Mouse (Mus musculus): ENCODE measurements around the gene Fam168b. TPM values are rescaled to one million over a fixed set of nuclear protein-coding genes. Genes with fewer than 3 reads are reported as not detected.

Fam168b gene
- polyA plus RNA-seq, 1 experiment from 2014 or later: 112 TPM

DNA sequence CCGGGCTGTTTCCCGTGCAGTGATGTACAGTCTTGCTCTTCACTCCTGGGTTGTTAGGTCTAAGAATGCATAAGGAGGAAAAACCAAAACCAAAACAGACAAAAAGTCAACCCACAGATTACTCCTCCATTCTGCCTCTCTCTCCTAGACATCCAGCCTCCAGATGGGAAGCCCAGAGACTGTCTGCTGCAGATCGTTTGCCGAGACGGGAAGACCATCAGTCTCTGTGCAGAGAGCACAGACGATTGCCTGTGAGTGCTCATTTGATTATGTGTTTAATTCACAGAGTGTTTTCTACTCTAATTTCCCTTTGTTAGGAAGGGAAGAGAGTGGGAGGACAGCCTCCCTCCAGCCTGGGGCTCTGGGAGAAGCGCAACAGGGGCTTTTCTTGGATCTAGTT is 20.5 kb upstream of the Fam168b start:
- Histone ChIP-seq H3K36me3 (replicated peaks) (peaks cover 41% of the 10 kb centered on the region), H3K27me3 (ENCODE audit: poor library complexity, severe bottlenecking) (no peaks in the 10 kb centered on the region), H3K4me3 (no peak overlapping the region), H3K9me3 (no peaks in the 10 kb centered on the region), H3K4me1 (no peaks in the 10 kb centered on the region), H3K27ac (no peak overlapping the region)
- WGBS: 94% methylated on average over 7 of the region's 7 CpGs
- DNase-seq (ENCODE audit: extremely low spot score, low spot score): no peak

DNA sequence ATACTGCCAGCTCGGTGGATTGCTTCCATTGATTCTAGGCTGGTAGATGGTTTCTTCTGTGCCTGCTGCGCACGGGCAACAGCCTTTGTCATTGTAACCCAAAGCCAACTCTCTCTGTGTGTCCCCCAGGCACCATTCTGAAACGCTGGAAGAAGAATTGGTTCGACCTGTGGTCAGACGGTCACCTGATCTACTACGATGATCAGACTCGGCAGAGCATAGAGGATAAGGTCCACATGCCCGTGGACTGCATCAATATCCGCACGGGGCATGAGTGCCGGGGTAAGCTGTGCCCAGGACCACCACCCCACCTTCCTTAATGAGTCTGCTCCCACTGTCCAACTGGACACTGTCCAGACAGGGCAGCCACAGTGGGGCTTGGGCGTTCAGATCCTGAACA is 20.0 kb upstream of the Fam168b start:
- no peaks in the 10 kb centered on the region for H3K4me1 ChIP-seq
- DNase-seq (ENCODE audit: extremely low spot score, low spot score): no peak
- WGBS: 93% methylated on average over 13 of the region's 13 CpGs
- H3K27me3 ChIP-seq (ENCODE audit: poor library complexity, severe bottlenecking): no peaks in the 10 kb centered on the region
- no peaks in the 10 kb centered on the region for H3K9me3 ChIP-seq
- H3K36me3 ChIP-seq (replicated peaks): peaks cover 36% of the 10 kb centered on the region
- no peak overlapping the region for H3K4me3 ChIP-seq
- no peak overlapping the region for H3K27ac ChIP-seq

DNA sequence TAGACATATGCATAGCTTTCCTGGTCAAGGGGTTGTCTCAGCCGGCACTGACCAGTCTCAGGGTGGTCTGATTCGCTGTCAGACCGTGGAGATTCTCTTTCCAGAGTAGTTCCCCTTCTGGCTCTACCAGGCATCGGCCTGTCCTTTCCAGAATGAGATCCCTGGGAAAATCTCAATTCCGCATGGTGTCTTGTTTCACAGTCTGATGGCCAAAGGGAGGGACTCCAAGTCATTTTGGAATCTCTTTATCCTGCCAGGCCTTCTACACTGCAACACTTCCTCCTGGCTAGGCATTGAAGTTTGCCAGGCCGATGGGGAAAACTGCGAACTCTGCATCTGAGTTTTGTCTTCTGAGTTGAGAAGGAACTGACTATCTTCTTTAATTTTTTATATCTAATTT is 17.3 kb upstream of the Fam168b start:
- Histone ChIP-seq H3K9me3 (no peaks in the 10 kb centered on the region), H3K4me3 (no peak overlapping the region), H3K27ac (no peak overlapping the region), H3K4me1 (no peaks in the 10 kb centered on the region), H3K27me3 (ENCODE audit: poor library complexity, severe bottlenecking) (no peaks in the 10 kb centered on the region), H3K36me3 (replicated peaks) (peaks cover 35% of the 10 kb centered on the region)
- no peak for DNase-seq (ENCODE audit: extremely low spot score, low spot score)
- 91% methylated on average over 7 of the region's 7 CpGs for WGBS

DNA sequence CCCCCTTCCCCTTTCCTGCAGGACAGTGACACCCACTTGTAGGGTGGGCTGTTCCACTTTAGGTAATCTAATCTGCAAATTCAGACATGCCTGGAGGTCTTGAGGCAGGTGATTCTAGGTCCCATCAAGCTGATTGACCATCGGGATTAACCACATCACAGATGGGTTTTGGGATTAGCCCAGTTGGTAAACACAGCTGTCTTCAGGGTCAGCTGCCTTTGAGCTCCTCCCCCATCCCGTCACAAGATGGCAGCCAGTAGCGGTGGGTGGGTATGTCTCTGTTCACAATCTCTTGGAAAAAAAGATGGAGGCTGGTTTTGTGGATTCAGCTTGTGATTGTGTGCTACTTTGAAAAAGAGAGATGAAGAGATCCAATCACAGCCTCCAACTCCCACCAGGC is 16.9 kb upstream of the Fam168b start:
- no peaks in the 10 kb centered on the region for H3K9me3 ChIP-seq
- no peak overlapping the region for H3K27ac ChIP-seq
- H3K4me3 ChIP-seq: no peak overlapping the region
- 93% methylated on average over 3 of the region's 3 CpGs for WGBS
- H3K36me3 ChIP-seq (replicated peaks): peaks cover 30% of the 10 kb centered on the region
- H3K27me3 ChIP-seq (ENCODE audit: poor library complexity, severe bottlenecking): no peaks in the 10 kb centered on the region
- DNase-seq (ENCODE audit: extremely low spot score, low spot score): no peak
- no peaks in the 10 kb centered on the region for H3K4me1 ChIP-seq

DNA sequence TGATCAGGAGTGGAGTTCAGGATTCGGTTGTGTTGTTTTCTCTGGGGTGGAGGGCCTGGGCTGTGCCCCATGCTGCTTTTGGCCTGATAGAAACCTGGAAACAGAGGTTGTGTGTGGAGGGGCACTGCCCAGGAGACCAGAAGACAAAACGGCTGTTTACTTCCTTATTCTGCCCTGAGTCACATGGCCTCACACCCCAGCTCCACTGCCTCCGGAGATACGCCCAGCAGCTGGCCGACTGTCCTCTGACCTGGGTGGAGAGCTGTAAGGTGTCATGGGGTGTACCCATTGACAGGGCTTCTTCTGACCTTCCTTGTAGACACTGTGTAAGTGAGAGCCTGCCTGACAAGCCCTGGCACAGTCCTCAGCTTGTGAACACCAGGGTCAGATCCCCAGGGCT is 15.8 kb upstream of the Fam168b start:
- no peaks in the 10 kb centered on the region for H3K27me3 ChIP-seq (ENCODE audit: poor library complexity, severe bottlenecking)
- H3K4me1 ChIP-seq: no peaks in the 10 kb centered on the region
- no peak overlapping the region for H3K27ac ChIP-seq
- WGBS: 91% methylated on average over 5 of the region's 5 CpGs
- DNase-seq (ENCODE audit: extremely low spot score, low spot score): no peak
- peaks cover 19% of the 10 kb centered on the region for H3K36me3 ChIP-seq (replicated peaks)
- H3K9me3 ChIP-seq: no peaks in the 10 kb centered on the region
- H3K4me3 ChIP-seq: no peak overlapping the region

DNA sequence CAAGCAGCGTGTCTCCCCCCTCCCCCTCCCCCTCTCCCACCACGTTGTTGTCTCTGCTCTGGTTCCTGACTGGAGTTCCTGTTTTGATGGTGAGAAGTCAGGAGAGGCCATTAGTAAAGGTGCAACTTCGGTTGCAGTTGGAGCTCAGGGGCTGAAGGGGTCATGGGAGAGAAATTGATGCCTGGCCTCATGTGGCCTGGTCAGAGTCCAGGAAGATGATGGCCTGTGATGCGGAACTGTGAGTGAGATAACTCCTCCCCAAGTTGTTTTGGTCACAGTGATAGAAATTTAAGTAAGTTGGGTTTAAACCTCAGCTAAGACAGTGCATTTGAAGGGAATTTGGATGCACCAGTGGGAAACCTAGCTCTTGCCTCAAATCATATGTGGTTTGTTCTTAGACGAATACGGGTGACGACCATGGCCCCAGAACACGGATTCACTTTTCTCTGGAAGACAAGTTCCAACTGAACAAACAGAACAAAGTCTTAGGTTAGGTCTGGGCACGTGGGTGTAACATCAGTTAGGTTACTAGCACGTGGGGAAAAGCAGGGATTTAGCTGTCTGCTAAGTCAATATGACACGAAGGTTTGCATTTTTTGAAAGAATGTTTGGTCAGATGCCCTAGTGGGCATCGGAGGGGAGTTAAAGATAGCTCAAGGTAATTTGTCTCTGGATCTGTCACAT is 12.3 kb upstream of the Fam168b start:
- no peak for DNase-seq (ENCODE audit: extremely low spot score, low spot score)
- 82% methylated on average over 12 of the region's 12 CpGs for WGBS

DNA sequence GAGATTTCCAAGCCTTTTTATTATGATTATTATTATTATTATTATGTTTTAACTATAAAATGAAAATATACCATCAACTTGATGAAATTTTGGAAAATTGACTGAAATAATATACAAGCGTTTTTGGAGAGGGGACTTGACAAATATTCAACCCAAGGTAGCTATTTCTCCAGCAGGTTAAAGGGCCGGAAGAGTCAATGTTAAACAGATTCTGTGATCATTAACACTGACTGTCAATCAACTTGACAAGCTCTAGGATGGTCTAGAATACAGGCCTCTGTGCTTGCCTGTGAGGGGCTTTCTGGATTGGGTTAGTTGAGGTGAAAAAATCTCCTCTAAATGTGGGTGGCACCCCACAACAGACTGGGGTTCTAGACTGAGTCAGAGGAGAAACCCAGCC is 10.9 kb upstream of the Fam168b start:
- no peak overlapping the region for H3K27ac ChIP-seq
- H3K9me3 ChIP-seq: no peaks in the 10 kb centered on the region
- H3K36me3 ChIP-seq (replicated peaks): no peaks in the 10 kb centered on the region
- no peak overlapping the region for H3K4me3 ChIP-seq
- peaks cover 18% of the 10 kb centered on the region for H3K4me1 ChIP-seq
- 91% methylated on average over 2 of the region's 2 CpGs for whole genome bisulfite sequencing
- no peak for DNase-seq (ENCODE audit: extremely low spot score, low spot score)
- H3K27me3 ChIP-seq (ENCODE audit: poor library complexity, severe bottlenecking): no peaks in the 10 kb centered on the region

More for the DNA sequence above, 12.3 kb upstream of the Fam168b start:
- no peak overlapping the region for H3K4me3 ChIP-seq
- no peaks in the 10 kb centered on the region for H3K9me3 ChIP-seq
- H3K36me3 ChIP-seq (replicated peaks): no peaks in the 10 kb centered on the region
- H3K4me1 ChIP-seq: peaks cover 8% of the 10 kb centered on the region
- no peaks in the 10 kb centered on the region for H3K27me3 ChIP-seq (ENCODE audit: poor library complexity, severe bottlenecking)
- no peak overlapping the region for H3K27ac ChIP-seq

DNA sequence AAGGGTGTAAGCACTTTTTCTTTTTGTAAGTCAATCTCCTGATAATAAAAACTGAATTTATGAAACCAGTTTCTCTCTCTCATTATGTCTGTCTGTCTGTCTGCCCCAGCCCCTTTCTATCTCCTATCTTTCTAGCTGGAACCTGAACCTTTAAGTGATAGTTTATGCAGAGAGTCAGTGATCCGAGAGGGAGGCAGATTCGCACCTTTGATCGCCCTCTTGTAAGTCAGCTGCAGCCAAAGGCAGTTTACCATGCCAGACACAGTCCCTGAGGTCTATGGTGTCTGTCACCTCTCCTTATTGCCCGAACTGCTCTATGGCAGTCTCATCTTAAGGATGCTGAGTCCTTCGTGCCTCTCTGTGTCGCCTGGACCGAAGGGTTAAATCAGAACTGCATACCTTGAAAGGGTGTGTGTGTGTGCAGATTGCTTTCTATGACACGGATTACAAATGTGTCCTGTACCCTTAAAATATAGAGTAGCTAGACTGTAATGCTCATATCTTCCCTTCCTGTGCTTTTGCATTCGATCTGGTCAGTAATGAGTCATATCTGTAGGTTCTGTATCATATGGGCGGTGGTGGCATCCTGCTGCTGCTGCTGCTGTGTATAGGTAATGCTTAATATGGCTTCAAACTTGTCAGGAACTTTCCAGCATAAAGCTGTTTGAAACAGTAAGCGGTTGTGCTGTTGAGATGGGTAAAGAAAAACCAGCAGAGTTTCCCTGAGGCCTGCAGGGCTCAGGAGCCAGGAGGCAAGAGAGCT is 9.4 kb upstream of the Fam168b start:
- Histone ChIP-seq H3K9me3 (no peaks in the 10 kb centered on the region), H3K27ac (no peak overlapping the region), H3K27me3 (ENCODE audit: poor library complexity, severe bottlenecking) (no peaks in the 10 kb centered on the region), H3K36me3 (replicated peaks) (no peaks in the 10 kb centered on the region), H3K4me3 (no peak overlapping the region), H3K4me1 (peaks cover 18% of the 10 kb centered on the region)
- no peak for DNase-seq (ENCODE audit: extremely low spot score, low spot score)
- WGBS: 90% methylated on average over 11 of the region's 11 CpGs

DNA sequence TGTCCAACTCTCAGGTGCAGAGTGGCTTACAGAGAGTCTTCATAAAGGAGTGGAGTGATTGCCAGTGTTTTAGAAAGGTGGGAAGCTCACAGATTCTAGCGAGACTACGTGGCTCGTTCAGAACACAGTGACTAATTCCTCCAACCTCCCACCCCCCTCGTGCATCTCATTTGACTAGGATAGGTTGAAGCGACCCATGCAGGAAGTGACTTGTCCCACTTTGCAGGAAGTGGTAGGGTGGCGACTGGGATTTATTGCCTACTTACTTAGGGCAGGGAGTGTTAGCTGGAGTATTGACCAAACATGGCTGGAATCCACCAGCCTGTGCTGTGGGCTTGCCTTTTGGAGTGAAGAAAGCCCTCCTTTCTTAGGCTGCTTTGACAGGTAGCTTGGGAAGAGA is 8.7 kb upstream of the Fam168b start:
- Histone ChIP-seq H3K4me3 (no peak overlapping the region), H3K36me3 (replicated peaks) (no peaks in the 10 kb centered on the region), H3K27me3 (ENCODE audit: poor library complexity, severe bottlenecking) (no peaks in the 10 kb centered on the region), H3K4me1 (peaks cover 18% of the 10 kb centered on the region), H3K27ac (no peak overlapping the region), H3K9me3 (no peaks in the 10 kb centered on the region)
- WGBS: 75% methylated on average over 6 of the region's 6 CpGs
- DNase-seq (ENCODE audit: extremely low spot score, low spot score): no peak

DNA sequence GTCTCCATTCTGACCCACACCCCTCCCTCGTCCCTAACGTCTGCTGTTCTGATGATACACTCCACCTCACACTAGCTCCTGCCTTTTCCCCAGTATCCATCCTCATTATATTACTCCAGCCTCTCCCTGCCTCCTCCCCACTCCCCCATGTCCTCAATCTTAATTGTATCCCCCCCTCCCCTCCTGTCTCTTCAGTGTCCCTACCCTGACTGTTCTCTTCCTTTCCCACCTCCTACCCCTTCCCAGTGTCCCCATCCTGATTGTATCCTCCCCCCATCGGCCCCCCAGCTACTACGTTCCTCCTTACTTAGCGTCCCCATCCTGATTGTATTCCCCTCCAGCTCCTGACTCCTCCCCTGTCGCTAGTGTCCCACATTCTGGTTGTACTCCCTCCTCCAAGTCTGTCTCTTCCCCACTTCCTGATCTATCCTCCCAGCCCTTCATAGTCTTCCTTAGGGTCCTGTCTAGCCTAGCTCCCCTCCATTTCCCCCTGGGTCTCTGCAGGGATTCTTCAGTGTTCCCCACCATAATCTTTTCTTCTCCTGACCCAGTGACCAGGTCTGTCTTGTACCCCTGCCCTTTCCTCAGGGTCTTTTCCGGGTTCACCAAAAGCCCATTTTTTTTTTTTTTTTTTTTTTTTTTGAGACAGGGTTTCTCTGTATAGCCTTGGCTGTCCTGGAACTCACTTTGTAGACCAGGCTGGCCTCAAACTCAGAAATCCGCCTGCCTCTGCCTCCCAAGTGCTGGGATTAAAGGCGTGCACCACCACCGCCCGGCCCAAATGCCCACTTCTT is 7.7 kb upstream of the Fam168b start:
- 57% methylated on average over 9 of the region's 11 CpGs for WGBS
- no peak for DNase-seq (ENCODE audit: extremely low spot score, low spot score)
- H3K27me3 ChIP-seq (ENCODE audit: poor library complexity, severe bottlenecking): no peaks in the 10 kb centered on the region
- H3K9me3 ChIP-seq: no peaks in the 10 kb centered on the region
- H3K27ac ChIP-seq: peak overlapping the region; percentile 89
- H3K4me3 ChIP-seq: peak overlapping the region; percentile 82
- peaks cover 18% of the 10 kb centered on the region for H3K4me1 ChIP-seq
- H3K36me3 ChIP-seq (replicated peaks): no peaks in the 10 kb centered on the region

DNA sequence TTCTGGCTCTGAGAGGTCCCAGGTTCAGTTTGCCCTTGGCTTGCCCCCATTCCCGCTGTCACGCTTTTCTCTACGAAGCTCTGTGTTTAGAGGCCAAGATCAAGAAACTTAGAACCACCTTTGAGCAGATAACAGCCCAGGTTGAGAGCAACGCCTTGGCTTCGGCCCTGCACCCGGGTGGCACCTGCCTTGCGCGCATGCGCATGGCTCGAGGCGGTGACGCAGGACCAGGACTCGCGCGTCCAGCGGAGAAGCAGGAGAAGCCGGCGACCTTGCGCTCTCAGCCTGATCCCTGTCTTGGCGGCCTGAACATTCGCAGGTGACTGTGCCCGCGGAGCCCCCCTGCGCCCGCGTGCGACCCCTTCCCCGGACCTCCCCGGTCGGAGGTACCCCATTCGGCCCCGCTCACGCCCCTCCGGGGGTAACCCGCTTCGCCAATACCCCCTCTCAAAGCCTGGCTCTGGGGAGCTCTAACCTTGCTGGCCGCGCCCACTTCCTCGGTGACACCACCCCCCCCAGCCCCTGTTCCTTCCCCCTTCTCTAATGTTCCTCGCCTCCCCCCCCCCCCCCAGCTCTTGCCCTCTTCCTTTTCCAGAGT is 7.0 kb upstream of the Fam168b start, which contains the start of gene Plekhb2:
Plekhb2 (plus strand) TSS at position 232 of the 598 bp plus-strand sequence.
- Histone ChIP-seq H3K9me3 (no peaks in the 10 kb centered on the region), H3K27ac (peak within 1 kb of the TSS; percentile 89), H3K4me1 (peaks cover 18% of the 10 kb centered on the region), H3K36me3 (replicated peaks) (no peaks in the 10 kb centered on the region), H3K27me3 (ENCODE audit: poor library complexity, severe bottlenecking) (no peaks in the 10 kb centered on the region), H3K4me3 (peak within 1 kb of the TSS; percentile 82)
- peak; percentile 86 for DNase-seq (ENCODE audit: extremely low spot score, low spot score)
- WGBS: under 1% methylated on average over 36 of the region's 40 CpGs

DNA sequence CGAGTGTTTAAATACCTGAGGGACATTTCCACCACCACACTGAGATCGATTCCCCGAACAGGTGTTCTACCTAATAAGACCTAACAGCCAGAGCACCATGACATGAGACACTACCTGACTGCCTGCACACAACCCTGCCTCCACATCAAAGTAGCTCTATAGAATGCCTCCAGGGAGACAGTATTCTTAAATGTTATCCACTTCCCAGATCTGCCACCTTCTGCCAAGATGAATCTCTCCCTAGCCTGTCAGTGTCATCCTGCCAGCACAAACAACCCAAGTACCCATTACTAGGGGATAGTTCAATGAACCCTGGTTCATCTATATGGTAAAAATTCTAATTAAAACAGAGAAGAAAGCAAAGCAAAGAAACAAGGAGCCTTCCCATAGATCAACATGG is 4.2 kb upstream of the Fam168b start:
- H3K27me3 ChIP-seq (ENCODE audit: poor library complexity, severe bottlenecking): no peaks in the 10 kb centered on the region
- peaks cover 23% of the 10 kb centered on the region for H3K4me1 ChIP-seq
- H3K4me3 ChIP-seq: no peak overlapping the region
- no peaks in the 10 kb centered on the region for H3K9me3 ChIP-seq
- no peak for DNase-seq (ENCODE audit: extremely low spot score, low spot score)
- WGBS: 82% methylated on average over 3 of the region's 3 CpGs
- no peak overlapping the region for H3K27ac ChIP-seq
- H3K36me3 ChIP-seq (replicated peaks): no peaks in the 10 kb centered on the region

Data from forebrain, embryonic 10.5 days (tissue).